Mouse (Mus musculus) stomach, embryonic 15.5 days (tissue): ENCODE results near the gene Wfdc2. TPM values are rescaled to one million over a fixed set of nuclear protein-coding genes. Genes with fewer than 3 reads are reported as not detected.

Experiments
- ATAC-seq: fragments of 200-750 bp; cut with Nextera tagmentation; 2 replicates; pipeline ENCODE4 v1.8.0; 2017; ENCODE audit warnings: low read depth, moderate number of reproducible peaks, moderate TSS enrichment; ENCODE audit not compliant: insufficient read depth, low FRiP score
- H3K27ac ChIP-seq: fragments of 300-500 bp; sonication (generic); 2 replicates; pipeline ENCODE4 v1.5.1; 2015; ENCODE audit warnings: mild to moderate bottlenecking, inconsistent platforms
- H3K27me3 ChIP-seq: fragments of 300-500 bp; sonication (generic); replicated peaks from 2 replicates; pipeline ENCODE4 v1.6.1; 2015; ENCODE audit warnings: inconsistent platforms
- H3K36me3 ChIP-seq: fragments of 300-500 bp; sonication (generic); 2 replicates; pipeline ENCODE4 v1.6.1; 2015; ENCODE audit warnings: inconsistent platforms
- H3K4me1 ChIP-seq: fragments of 300-500 bp; sonication (generic); 2 replicates; pipeline ENCODE4 v1.6.1; 2015; ENCODE audit warnings: inconsistent platforms
- H3K4me2 ChIP-seq: fragments of 300-500 bp; sonication (generic); 2 replicates; pipeline ENCODE4 v1.6.1; 2015; ENCODE audit warnings: mild to moderate bottlenecking, inconsistent platforms
- H3K4me3 ChIP-seq: fragments of 300-500 bp; sonication (generic); replicated peaks from 2 replicates; pipeline ENCODE4 v1.5.1; 2015; ENCODE audit warnings: inconsistent platforms
- H3K9ac ChIP-seq: fragments of 300-500 bp; sonication (generic); 2 replicates; pipeline ENCODE4 v1.6.1; 2015; ENCODE audit warnings: inconsistent platforms
- H3K9me3 ChIP-seq: fragments of 300-500 bp; sonication (generic); 2 replicates; pipeline ENCODE4 v1.6.1; 2016; ENCODE audit warnings: inconsistent platforms
- WGBS: fragments of 180-500 bp; shearing (Covaris S2); methylation state at CpG from one replicate; pipeline ENCODE4 v1.1.7; 2015; 5-methylcytosine and 5-hydroxymethylcytosine counted together
- polyA plus RNA-seq: library from polyadenylated mRNA; unstranded; fragments of >200 nt; fragmentation: Nextera tagmentation; extraction: Ambion mirVana; gene quantifications from 2 replicates; pipeline ENCODE4 v1.2.1, GENCODE M21; 2015

Gene Wfdc2
- 162 and 175 TPM in 2 replicates for polyA plus RNA-seq

DNA sequence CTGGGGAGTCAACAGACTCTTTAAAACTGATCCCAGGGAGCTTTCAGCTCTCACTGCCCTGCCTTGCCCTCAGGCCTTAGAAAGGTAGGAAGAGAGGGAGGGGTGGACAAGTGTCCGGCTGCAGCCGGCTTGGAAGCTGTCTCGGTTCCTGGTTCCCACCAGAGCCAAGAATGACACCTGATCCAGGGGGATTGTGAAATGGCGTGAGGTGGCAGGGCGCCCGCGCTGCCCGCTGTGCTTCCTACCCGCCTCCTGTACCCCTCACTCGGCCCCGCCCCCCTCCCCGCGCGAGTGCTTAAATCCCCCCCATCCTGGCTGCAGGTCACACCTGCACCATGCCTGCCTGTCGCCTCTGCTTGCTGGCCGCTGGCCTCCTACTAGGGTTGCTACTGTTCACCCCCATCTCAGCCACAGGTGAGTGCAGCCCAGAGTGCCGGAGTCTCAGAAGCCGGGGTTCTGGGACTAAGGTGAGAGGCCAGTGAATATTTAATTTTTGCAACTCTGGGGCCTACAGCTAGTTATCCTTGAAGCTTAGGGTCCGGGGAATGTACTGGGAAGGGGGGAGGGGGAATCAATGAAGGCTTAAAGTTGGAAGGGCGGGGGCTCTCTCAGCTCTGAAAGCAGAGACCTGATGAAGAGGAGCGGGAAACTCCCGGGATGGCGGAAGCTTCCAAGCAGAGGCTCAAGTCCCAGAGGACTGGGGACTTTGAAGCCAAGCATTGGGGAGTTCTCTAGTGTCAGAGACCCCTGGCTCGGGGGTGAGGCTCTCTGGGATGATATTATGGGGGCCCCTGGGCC lies at the start of gene Wfdc2:
Gene Wfdc2 (plus strand): TSS at position 23 of the 798 bp plus-strand sequence.
- no peaks in the 10 kb centered on the region for H3K9me3 ChIP-seq
- peak within 1 kb of the TSS; percentile 38 for H3K27ac ChIP-seq
- no peak for ATAC-seq

DNA sequence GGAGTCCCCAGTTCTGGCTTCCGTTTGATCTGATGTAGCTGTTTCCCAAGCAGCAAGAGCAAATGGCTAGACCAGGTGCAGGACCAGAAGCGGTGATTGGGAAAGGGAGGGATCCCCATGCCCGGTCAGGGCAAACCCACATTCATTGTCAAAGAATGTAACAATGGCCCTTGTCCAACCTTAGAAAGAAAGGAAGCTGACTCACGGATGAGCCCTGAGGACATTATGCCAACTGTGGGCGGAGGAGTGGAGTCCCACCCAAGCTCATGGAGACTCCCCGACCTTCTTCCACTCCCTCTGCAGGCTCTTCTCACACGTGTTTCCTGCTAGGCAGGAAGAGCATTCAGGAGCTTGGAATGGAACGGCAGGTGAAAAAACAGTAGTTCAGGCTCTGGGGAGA lies 48.8 kb upstream of the Wfdc2 start:
- H3K9ac ChIP-seq, result no peak overlapping the region
- no peaks in the 10 kb centered on the region for H3K9me3 ChIP-seq
- no peaks in the 10 kb centered on the region for H3K36me3 ChIP-seq
- H3K27ac ChIP-seq, result 0 out of 2 replicates have a peak overlapping the region, but pooled peaks have one; percentile 31
- 0 out of 2 replicates have a peak, but pooled peaks cover 7% of the 10 kb centered on the region for H3K4me1 ChIP-seq
- H3K27me3 ChIP-seq, result no peaks in the 10 kb centered on the region
- 63% methylated on average over 8 of the region's 8 CpGs for WGBS
- no peak overlapping the region for H3K4me2 ChIP-seq
- no peak for ATAC-seq
- H3K4me3 ChIP-seq, result no peak overlapping the region

More for the DNA sequence above, at the start of gene Wfdc2:
- 8% methylated on average over 24 of the region's 24 CpGs for WGBS
- peak within 1 kb of the TSS; percentile 97 for H3K4me2 ChIP-seq
- peak within 1 kb of the TSS; percentile 37; the same call in 1 of the 2 replicates for H3K9ac ChIP-seq
- H3K27me3 ChIP-seq, result no peaks in the 10 kb centered on the region
- peak within 1 kb of the TSS; percentile 49 for H3K4me3 ChIP-seq
- H3K36me3 ChIP-seq, result no peaks in the 10 kb centered on the region; the same call in 1 of the 2 replicates
- H3K4me1 ChIP-seq, result peaks cover 10% of the 10 kb centered on the region

- no peak overlapping the region for H3K4me2 ChIP-seq
- no peaks in the 10 kb centered on the region for H3K9me3 ChIP-seq
- no peaks in the 10 kb centered on the region for H3K36me3 ChIP-seq
- WGBS, result 73% methylated on average over 3 of the region's 3 CpGs
- no peak for ATAC-seq
- no peaks in the 10 kb centered on the region for H3K27me3 ChIP-seq
- no peak overlapping the region for H3K9ac ChIP-seq
- H3K4me3 ChIP-seq, result no peak overlapping the region
- 0 out of 2 replicates have a peak, but pooled peaks cover 10% of the 10 kb centered on the region for H3K4me1 ChIP-seq
- no peak overlapping the region; the same call in 1 of the 2 replicates for H3K27ac ChIP-seq
These were observed 47.3 kb upstream of the Wfdc2 start for GRCm38 (mm10) chr2:164514916-164515315.

GRCm38 (mm10) chr2:164515897-164516296 lies 46.3 kb upstream of the Wfdc2 start:
- Histone ChIP-seq H3K27ac (0 out of 2 replicates have a peak overlapping the region, but pooled peaks have one; percentile 16), H3K4me3 (no peak overlapping the region)
- WGBS, result 74% methylated on average over 9 of the region's 9 CpGs

DNA sequence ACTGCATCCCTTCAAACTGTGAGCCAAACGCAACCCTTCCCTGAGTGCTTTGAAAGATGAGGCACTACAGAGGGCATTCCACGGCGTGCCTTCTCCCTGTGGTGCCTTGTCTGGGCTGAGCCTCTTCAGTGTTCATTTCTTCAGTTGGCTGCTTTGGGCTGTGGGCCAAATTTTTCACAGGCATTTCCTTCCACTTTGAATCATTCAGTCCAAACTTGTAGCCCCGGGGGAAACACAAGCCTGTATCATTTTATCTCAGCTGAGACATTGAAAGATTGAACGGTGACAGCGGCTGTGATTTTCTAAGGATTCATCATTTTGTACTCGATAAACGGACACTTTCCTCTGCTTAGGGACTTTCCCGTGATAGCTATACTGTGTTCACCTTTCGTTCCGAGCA lies 45.6 kb upstream of the Wfdc2 start:
- Histone ChIP-seq H3K36me3 (no peaks in the 10 kb centered on the region), H3K9ac (no peak overlapping the region), H3K4me3 (no peak overlapping the region), H3K27ac (no peak overlapping the region), H3K27me3 (no peaks in the 10 kb centered on the region), H3K4me1 (0 out of 2 replicates have a peak, but pooled peaks cover 10% of the 10 kb centered on the region), H3K9me3 (no peaks in the 10 kb centered on the region), H3K4me2 (no peak overlapping the region)
- 80% methylated on average over 11 of the region's 11 CpGs for WGBS
- no peak for ATAC-seq

More at GRCm38 (mm10) chr2:164515897-164516296, 46.3 kb upstream of the Wfdc2 start:
- no peaks in the 10 kb centered on the region for H3K9me3 ChIP-seq
- no peaks in the 10 kb centered on the region for H3K27me3 ChIP-seq
- no peak for ATAC-seq
- H3K36me3 ChIP-seq, result no peaks in the 10 kb centered on the region
- H3K4me2 ChIP-seq, result no peak overlapping the region
- H3K9ac ChIP-seq, result no peak overlapping the region
- 0 out of 2 replicates have a peak, but pooled peaks cover 10% of the 10 kb centered on the region for H3K4me1 ChIP-seq

DNA sequence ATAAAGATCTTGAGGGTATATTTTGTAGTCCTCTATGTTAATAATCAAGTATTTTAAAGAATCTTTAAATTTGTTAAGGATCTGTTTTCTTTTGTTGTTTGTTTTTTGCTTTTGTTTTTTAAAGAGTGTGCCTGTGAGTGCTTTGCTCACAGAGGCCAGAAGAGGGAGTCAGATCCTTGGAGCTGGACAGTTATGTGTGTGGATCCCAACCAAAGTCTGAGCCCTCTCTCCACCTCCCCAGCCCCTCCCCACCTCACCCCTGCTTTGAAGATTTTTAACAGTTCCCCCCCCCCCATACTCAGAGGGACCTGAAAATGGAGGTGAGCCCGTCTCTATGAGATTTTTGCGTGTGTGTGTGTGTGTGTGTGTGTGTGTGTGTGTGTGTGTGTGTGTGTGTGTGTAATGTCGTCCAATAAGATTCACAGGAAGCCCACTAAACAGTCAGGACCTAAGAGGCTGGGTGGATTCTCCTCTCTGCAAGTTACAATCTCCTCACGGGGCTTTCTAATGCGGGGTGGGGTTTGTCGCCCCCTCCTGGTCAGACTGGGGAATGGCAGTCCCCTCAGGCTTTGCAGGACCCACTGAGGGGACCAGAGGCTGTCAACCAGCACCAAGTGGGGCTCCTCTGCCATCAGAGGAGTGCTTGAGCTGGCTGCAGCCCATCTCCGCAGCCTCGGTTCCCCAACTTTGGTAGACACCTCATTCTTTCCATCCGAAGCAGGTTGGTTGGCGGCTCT lies 44.6 kb upstream of the Wfdc2 start:
- H3K4me3 ChIP-seq, result no peak overlapping the region
- no peak overlapping the region for H3K9ac ChIP-seq
- ATAC-seq, result no peak
- peaks cover 10% of the 10 kb centered on the region; the same call in 1 of the 2 replicates for H3K4me1 ChIP-seq
- no peak overlapping the region for H3K4me2 ChIP-seq
- no peaks in the 10 kb centered on the region for H3K36me3 ChIP-seq
- H3K27ac ChIP-seq, result peak overlapping the region; percentile 84
- H3K27me3 ChIP-seq, result no peaks in the 10 kb centered on the region
- WGBS, result 31% methylated on average over 10 of the region's 10 CpGs
- no peaks in the 10 kb centered on the region for H3K9me3 ChIP-seq

DNA sequence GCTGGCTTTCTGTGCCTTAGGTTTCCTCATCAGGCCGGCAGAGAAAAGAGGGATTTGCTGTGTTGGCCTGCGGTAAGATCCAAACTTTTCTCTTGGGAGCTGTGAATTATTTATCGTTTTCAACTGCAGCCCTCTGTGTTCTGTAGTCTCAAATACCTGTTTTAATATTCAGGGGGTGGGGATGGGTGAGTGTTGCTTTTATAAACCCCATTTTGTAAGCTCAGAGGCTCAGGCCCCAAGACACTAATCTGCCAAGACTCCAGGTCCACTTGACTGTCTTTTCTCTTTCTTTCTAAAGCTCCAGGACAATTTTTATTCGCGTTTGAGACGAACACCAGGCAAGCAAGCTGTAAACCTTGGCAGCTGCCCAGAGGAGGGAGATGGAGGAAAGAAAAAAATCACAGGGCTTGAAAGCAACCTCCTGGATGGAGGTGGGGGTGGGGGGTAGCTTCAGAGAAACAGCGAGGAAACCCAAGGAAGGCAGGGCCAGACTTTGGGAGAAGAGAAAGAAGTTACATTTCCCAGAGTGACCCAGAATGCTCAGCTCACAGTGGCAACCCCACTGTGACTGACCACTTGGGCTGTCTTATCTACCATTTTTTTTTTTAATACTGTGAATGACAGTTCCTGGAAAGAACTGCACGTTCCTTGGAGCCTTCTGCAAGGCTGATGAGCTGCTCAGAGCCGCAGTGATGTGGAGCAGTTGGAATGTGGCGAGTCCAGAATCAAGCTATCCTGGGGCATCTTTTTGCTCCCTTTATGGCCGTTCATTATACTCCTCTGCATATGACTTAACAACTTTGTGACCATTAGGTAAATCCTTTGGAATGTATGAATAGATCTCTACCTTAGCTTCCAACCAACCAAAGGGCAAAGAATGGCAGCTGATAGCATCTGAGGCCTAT lies 43.7 kb upstream of the Wfdc2 start:
- Histone ChIP-seq H3K9me3 (no peaks in the 10 kb centered on the region), H3K9ac (no peak overlapping the region), H3K4me1 (peaks cover 8% of the 10 kb centered on the region; the same call in 1 of the 2 replicates), H3K4me2 (no peak overlapping the region), H3K27me3 (no peaks in the 10 kb centered on the region), H3K4me3 (no peak overlapping the region), H3K27ac (peak overlapping the region; percentile 84), H3K36me3 (no peaks in the 10 kb centered on the region)
- no peak for ATAC-seq
- 30% methylated on average over 11 of the region's 11 CpGs for WGBS

DNA sequence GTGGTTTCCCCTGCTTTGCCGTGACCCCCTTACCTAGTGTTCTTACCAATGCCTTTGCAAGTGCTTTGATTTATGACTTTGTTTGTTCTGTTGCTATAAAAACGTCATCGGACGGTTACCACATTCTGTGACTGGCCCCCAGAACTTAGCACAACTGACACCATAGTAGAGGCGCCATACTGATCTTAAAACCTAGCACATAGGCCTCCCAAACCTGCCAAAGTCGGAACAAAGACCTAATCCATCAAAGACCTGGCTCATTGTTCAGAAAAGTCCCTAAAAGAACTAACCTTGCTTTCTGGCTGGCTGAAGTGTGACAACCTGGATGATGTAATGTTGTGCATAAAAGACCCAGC lies 43.1 kb upstream of the Wfdc2 start:
- Histone ChIP-seq H3K9me3 (no peaks in the 10 kb centered on the region), H3K4me3 (no peak overlapping the region), H3K9ac (no peak overlapping the region), H3K4me2 (no peak overlapping the region), H3K4me1 (peaks cover 8% of the 10 kb centered on the region; the same call in 1 of the 2 replicates), H3K27ac (peak overlapping the region; percentile 84), H3K27me3 (no peaks in the 10 kb centered on the region), H3K36me3 (no peaks in the 10 kb centered on the region)
- ATAC-seq, result no peak
- WGBS, result 52% methylated on average over 6 of the region's 6 CpGs

DNA sequence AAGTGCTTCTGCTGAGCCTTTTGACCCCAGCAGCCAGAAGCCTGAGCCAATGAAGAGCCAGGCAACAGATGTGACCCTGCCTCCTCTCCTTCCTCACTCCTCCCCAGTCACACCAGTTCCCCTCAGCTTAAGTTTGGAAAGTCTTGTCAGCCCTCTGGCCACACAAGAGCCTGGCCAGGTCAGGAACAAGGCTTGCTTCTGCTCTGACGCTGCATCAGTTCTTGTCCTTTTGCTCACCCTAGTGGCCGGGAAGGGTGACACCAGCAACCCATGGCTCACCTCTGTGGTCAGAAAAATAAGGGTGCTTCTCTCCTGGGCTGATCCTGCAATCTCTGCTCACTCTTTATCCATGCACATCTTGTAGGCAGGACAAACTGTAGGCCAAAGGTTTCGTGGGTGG lies 41.4 kb upstream of the Wfdc2 start:
- WGBS, result 12% methylated on average over 3 of the region's 3 CpGs
- H3K4me3 ChIP-seq, result no peak overlapping the region
- peaks cover 8% of the 10 kb centered on the region; the same call in 1 of the 2 replicates for H3K4me1 ChIP-seq
- H3K9me3 ChIP-seq, result no peaks in the 10 kb centered on the region
- no peaks in the 10 kb centered on the region for H3K27me3 ChIP-seq
- no peak overlapping the region for H3K4me2 ChIP-seq
- H3K36me3 ChIP-seq, result no peaks in the 10 kb centered on the region
- ATAC-seq, result peak; percentile 63
- no peak overlapping the region for H3K9ac ChIP-seq
- H3K27ac ChIP-seq, result no peak overlapping the region

- no peak for ATAC-seq
- H3K9me3 ChIP-seq, result no peaks in the 10 kb centered on the region
- H3K9ac ChIP-seq, result no peak overlapping the region
- no peaks in the 10 kb centered on the region for H3K27me3 ChIP-seq
- H3K4me1 ChIP-seq, result peaks cover 8% of the 10 kb centered on the region; the same call in 1 of the 2 replicates
- 16% methylated on average over 11 of the region's 11 CpGs for whole genome bisulfite sequencing
- H3K36me3 ChIP-seq, result no peaks in the 10 kb centered on the region
- H3K27ac ChIP-seq, result peak overlapping the region; percentile 21; the same call in 1 of the 2 replicates
- H3K4me3 ChIP-seq, result no peak overlapping the region
- H3K4me2 ChIP-seq, result peak overlapping the region; percentile 17
These were observed 40.4 kb upstream of the Wfdc2 start for GRCm38 (mm10) chr2:164521841-164522240.

GRCm38 (mm10) chr2:164522280-164522679 lies 39.9 kb upstream of the Wfdc2 start:
- no peaks in the 10 kb centered on the region for H3K9me3 ChIP-seq
- H3K9ac ChIP-seq, result no peak overlapping the region
- no peaks in the 10 kb centered on the region for H3K27me3 ChIP-seq
- H3K4me3 ChIP-seq, result no peak overlapping the region
- H3K4me2 ChIP-seq, result peak overlapping the region; percentile 17; the same call in 1 of the 2 replicates
- peaks cover 8% of the 10 kb centered on the region; the same call in 1 of the 2 replicates for H3K4me1 ChIP-seq
- peak overlapping the region; percentile 21; the same call in 1 of the 2 replicates for H3K27ac ChIP-seq
- H3K36me3 ChIP-seq, result no peaks in the 10 kb centered on the region
- 33% methylated on average over 8 of the region's 8 CpGs for WGBS
- ATAC-seq, result no peak
